Mouse (Mus musculus) hindlimb bud, embryonic 11.5 days (tissue): ENCODE measurements around the gene T.

Source experiments
- DNase-seq: peaks from one replicate; pipeline ENCODE4 v3.0.0-alpha.2; 2012; ENCODE audit warnings: low read depth, low spot score; ENCODE audit errors: extremely low spot score

The T gene

DNA sequence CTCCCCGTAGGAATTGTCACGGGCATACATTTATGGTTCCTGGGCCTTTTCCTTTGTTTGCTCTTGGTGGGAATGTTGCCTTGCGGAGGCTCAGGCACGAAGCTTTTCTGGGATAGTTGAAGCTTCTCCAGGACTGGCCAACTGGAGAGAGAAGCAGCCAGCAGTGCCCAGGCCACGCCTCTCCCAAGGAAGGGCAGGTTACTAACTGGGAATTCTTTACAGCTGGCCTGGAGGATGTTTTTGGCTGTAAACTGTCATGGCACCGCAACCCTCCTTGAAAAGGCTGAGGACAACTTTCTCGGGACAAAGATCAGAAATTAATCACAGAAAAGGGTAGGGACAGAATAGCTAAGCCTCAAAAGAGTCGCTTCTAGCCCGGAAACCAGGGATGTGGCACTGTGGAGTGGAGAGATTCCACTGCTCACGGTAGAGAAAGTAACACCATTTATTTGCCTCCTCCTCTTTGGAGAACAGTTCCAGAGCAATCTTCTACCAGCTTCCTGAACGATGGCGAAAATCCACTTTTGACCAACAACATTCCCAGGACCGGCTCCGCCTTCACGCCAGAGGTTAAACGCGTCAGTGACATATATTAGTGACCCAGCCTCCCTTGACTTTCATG, 1.9 kb upstream of the T start:
- DNase-seq, result no peak

DNA sequence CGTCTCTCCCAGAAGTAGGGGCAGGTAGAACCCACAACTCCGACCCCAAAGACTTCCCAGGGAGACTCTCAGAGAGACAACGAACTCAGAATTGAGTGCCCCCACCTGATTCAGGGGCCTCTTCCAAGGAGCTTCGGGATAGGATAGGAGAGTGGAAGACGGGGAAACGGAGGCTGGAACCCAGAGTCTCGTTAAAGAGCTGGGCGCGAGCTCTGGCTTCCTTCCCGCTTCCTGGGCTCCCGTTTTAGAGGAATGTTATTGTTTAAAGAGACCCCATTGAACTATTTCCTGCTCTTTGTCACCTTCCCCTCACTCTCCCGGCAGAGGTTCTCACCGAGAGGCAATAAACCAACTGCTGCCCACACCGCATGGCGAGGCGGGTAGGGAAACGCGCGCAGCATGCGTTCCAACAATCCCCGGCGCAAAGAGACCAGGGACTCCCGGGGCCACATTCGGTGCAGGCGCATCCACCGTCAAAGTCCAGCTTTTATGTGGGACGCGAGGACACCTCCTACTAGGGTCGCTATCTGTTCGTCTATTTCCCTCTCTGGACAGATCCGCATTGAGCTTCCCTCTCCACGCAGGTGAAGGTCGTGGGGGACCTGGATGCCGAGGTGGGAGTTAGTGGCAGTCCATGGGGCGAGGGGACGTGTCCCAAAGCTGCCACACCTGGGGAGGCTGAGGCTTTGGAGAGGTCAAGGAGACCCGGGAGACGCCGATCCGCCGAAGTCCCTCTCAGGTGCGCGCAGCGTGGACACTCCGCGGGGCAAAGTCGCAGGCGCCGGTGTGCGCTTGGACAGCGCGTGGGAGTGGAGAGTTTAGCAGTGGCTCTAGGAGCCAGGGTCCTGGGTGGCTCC, 874 bp upstream of the T start:
- DNase-seq, result no peak

DNA sequence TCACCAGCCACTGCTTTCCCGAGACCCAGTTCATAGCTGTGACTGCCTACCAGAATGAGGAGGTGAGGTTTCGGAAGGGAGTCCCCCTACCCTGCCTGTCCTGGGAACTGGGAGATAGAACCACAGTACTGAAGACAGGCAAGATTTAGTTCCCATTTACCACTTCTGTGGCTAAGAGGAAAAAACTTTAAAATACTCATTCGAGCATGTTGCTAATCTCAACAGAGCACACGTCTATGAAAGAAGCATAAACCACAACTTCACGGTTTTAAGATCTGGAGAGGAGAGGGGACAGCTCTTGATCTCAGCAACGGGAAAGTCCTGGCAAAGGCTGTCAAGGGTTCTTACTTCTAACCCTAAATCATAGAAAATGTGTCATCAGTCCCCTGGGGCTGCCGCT, 2.0 kb downstream of the T start:
- DNase-seq, result no peak

DNA sequence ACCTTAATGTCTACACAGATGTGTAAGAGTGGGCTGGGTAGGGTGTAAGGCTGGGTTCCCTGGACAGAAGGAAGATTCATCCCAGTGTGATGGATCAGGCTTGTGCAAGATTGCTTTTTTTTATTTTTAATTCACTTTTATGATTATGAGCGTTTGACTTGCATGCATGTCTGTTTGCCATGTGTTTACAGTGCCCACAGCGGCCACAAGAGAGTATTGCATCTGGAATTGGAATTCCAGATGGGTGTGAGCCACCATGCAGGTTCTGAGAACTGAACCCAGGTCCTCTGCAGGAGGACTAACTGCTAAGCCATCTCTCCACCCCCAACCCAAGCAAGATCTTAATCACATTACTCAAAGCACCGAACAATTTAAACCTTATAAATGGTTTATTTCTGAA, 9.8 kb downstream of the T start:
- DNase-seq, result no peak

DNA sequence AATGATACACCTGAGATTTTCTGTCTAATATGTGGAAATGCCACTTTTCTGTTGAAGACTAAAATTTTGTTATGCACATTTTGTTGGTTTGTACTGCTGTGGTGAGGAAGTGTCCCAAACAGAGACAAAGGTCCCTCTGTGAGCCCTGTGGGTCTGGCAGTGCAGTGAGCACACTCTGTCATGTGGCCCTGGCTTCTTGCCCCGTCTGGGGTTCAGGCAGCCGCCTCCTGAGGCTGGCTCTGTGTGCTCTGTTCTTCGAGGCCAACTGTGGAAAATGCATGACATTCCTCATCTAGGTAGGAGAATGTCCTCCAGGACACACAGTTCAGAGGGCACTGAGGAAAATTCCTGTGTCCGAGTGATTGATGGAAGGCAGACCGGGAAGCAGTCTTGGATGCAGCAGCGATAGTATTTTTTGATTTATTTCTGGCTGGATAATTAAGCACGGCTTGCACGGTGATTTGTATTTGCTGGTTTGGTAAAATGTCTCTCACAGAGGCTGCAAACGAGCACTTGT, 13.5 kb downstream of the T start:
- no peak for DNase-seq

- no peak for DNase-seq
Observed at GRCm38 (mm10) chr17:8448324-8448723, 14.1 kb downstream of the T start.

DNA sequence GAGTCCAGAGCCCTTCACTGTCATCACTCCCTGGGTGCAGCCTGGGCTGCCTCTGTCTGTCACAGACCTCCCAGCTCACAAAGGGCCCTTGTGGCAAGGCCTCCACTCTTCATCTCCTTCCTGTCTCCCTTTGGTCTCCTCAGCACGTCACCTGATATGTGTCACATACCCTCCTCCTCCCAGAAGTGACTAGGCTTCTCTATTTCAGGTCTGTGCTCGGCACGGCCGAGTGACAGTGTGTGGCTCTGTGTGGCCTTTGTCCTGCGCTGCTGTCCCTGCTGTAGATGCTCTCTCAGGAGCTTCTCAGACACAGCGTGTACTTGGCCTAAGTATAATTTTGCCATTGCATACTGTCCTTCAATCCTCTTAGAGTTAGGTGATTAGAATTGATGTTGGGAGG, 21.0 kb downstream of the T start:
- DNase-seq, result no peak

DNA sequence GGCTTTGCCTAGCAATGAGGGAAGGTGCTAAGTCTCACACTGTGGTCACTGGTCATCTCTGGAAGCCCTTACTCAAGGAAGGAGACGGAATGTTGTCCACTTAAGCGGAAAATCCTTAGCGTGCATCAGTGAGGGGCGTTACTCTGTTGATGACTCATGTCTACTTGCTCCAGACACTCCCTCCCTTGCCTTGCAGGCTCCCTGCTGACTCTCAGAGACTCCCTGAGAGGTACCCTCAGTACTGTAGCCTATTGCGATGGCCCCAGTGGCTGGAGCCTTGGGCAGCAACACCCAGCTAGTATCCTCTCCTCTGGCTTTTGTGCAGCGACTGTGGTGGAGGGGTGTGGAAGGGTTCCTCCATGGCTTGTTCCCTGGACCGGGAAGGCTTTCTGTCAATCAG, 21.4 kb downstream of the T start:
- DNase-seq, result no peak

DNA sequence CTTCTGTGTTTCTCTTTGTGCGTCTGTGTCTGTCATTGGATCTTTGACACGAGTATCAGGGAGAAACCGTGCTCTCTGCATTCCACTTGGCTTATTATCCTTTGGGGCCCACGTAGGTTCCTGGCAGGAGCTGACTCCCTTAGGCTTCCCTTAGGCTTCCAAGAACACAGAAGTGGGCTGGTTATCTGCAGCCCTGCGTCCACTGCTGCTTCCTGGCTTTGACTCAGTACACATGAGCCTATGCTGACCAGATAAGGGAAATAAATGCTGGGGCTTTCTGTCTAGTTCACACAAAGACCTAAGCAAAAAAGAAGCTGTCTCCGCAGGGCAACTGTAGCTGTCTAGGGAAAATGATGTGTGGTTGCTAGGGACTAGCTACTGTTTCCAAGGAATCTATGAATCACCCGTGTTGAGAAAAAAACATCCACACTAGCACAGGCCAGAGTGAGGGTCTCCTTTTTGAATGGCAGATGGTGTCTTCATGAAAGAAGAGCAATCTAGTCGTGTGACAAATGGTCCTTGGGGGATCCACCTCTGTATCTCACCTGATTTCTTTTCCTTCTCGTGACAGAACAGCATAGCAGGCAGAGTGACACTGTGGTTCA, 22.7 kb downstream of the T start:
- no peak for DNase-seq

DNA sequence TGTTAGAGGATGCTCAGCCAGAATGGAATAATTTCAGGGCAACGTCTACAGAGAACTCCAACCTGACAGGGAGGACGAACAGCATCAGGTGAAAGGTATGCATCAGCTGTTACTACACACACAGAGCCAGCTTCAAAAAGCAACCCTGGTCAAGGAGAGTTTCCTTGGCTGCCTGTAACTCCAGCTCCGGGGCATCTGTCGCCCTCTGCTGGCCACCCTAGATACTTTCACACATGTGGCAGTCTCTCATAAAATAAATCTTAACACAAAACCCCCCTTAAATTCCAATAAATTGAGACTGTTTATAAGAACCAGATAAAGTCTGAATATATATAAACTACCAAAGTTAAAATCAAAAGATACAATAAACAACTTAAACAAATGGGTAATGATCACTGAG, 27.3 kb downstream of the T start:
- DNase-seq, result no peak

DNA sequence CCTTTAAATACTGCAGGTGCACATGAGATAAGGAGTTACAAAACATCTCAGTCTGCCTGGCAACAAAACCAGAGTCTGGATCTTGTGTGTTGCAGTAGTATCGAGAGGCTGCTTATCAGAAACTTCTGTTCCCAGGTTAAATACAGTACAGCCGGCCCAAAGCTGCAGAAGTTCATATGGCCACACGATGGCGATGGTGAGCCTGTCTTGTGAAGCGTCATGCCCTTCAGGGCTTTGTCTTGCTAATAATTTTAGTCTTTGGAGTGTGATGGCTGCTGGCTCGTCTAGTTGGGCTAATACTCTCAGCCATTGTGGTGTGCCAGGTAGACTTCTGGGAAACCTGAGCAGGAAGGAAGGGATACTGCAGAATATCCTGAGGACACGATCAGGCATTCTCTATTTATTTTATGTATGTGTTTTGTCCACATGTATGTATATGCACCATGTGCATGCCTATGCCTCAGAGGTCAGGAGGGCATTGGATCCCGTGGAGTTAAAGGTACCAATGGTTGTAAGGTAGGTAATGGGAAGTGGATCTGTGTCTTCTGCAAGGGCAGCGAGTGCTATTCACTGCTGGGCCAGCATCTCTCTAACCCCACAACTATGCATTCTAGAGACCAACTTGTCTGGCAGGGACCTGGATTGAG, 29.4 kb downstream of the T start:
- DNase-seq, result peak; percentile 62

GRCm38 (mm10) chr17:8467771-8468170, 33.5 kb downstream of the T start:
- DNase-seq, result no peak

DNA sequence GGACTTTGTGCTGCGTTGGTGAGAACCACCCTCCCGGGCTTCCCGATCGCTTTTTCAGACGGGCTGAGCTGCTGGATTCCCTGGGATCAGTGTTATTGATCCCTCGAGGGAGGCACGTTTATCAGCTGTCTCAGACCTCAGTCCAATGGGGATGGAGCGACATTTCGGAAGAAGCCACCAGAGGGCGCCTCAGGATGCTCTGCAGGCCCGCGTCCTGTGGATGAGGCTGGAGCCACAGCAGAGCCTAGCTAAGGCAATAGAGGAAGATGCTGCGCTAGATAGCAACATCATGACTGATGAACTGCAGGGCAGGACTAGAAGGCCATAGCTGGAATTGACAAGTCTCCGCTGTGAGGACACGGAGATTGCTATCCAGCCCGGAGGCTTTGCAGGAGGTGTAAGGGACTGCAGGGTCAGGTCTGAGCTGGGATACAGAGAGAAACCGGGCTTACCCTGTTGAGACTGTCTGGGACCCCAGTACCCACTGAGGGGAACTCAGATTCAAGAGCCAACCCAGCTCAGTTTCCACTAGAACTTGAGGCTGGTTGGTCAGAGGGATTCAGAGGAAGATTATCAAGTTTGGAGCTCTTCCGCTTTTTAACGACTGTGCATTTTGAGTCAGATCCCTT, 34.6 kb downstream of the T start:
- no peak for DNase-seq

GRCm38 (mm10) chr17:8478554-8478953, 44.3 kb downstream of the T start:
- DNase-seq, result no peak

GRCm38 (mm10) chr17:8479493-8480128, 45.4 kb downstream of the T start:
- DNase-seq, result no peak

- DNase-seq, result no peak
Observed at GRCm38 (mm10) chr17:8481797-8482196, 47.6 kb downstream of the T start.

DNA sequence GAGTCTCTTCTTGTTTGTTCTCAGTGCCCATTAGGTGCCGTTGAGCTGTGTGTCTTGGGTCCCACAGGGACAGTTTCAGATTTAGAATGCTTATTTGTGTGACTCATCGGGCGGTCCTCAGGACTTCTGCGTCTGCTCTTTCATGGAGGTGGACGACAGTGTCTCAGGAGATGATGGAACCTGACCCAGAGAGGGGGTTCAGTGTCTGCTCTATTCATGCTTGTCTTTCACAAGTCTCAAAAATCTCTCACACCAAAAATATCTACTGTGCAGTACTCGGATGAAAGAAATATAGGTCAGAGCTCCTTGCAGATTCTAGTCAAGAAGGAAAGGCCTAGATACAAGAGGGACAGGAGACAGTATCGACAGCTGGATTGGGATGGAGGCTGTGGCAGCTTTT, 48.7 kb downstream of the T start:
- no peak for DNase-seq

DNA sequence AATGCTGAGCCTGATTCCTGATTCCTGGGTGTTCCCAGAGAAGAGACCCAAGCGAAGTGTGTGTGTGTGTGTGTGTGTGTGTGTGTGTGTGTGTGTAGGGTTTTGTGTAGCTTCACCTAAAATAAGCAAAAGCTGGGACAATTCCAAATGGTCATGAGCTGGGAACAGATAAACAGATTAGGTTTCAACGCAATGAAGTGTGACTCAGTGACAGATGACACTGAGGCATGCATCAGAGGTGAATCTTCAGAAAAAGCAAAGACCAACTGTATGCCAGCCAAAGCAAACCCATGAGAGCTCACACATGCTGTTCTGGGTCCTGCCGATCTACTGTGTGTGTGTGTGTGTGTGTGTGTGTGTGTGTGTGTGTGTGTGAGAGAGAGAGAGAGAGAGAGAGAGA, 50.0 kb downstream of the T start:
- DNase-seq, result no peak

GRCm38 (mm10) chr17:8485146-8485545, 50.9 kb downstream of the T start:
- no peak for DNase-seq

DNA sequence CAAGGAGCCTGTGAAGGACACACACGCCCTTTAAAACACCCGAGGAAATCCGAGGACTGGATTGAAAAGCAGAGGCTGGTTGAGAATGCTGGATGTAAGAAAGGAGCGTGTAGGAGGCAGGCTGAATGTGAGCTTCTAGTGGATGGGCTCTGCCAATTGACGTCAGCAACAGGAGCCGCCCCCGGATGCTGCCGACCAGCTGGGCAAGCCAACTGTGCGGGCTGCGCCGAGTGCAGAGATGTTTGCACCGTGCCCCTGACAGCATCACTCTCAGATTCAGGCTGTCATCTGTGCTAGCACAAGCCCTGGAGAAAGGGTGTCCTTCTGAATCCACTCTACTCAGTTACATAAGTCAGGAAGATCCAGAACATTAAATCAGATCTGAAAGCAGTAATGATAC, 53.6 kb downstream of the T start:
- DNase-seq, result no peak

- DNase-seq, result no peak
Observed at GRCm38 (mm10) chr17:8490971-8491370, 56.7 kb downstream of the T start.
